Mouse (Mus musculus) A20 (cell line): Measurements from ENCODE around the gene Cirbp.
A peak's percentile ranks its signal among the peaks of the same experiment; 100 is the strongest.

Experiments used
- DNase-seq: peaks from one replicate; pipeline ENCODE4 v3.0.0-alpha.2; 2011; ENCODE audit warnings: low read depth, low spot score

Cirbp gene

DNA sequence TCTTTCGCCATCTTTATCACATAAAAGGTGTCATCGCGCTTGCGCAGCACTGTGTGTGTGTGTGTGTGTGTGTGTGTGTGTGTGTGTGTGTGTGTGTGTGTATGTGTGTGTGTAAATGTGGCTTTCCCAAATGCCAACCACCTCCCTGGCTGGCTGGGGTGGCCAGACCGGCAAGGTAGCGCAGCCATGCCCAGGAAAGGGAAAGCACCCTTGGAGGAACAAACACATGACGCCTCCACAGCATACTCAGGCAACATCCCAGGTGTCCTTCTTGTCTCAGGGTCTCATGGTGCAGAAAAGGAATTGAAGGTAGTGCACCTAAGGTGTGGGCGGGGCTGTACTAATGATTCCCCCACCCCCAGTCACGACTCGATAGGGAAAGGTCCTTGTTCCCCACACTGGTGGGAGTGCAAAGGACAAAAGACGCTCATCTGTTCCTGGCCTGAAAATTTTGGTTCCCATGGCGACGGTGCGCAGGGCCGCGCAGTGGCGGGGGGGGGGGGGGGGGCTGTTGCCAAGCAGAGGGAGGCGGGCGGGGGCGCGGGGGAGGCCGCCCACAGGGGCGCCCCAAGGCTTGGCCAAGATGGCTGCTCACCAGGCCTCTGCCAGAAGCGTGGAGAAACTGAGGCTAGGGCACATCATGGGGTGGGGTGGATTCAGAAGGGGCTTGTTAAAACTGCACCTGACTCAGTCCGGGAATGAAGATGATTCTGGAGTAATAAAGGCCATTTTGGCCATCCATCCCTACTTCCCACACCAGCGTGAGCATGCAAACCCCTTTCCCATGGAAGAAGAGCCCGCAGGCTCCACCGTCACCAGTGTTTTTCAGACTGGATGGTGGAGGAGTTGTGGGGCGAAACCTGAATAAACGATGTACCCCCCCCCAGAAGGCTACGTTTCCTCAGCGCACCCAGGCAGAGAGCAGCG is 27.9 kb upstream of the Cirbp start:
- DNase-seq, result no peak

DNA sequence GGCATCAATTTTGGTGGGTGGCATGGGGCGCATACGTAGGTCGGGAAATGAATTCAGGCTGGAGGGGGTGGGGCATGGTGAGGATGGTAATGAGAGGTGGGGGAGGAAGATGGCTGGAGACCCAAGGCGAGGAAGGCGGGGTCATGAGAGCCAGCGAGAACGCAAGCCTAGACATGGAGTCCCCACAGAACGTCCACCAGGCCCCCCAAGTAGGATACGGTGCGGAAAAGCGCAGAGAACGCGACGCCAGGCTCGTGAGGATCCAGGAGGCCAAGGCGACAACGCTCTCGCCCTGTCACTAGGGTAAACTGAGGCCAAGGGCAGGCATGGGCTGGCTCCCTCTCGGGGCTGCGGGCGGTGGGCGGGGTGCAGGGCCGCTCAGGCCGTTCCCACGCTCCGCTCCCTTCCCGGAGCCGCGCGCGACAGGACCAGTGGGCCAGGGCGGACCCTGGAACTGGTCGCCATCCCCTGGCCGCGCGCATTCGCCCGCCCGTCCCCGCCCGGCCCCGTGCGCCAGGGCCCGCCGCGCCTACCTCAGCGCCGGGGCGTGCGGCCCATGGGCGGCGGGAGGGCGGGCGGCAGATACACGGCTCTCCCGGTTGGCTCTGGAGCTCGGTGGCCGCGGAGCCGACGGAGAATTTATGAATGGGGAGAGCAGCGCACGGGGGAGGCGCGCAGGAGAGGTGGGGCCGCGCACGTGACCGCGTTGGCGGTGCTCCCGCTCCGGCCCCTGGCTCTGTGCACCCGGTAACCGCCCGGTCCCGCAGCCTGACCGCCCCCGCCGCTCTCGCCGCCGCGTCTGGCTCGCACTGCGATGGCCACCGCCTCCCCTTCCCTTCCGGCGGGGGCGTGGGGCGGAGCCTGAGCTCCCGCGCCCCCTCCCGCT is 27.0 kb upstream of the Cirbp start, which contains the start of gene Atp5d:
Gene Atp5d (plus strand): TSS at position 80 of the 886 bp plus-strand sequence.
- peak; percentile 35 for DNase-seq

- peak; percentile 91 for DNase-seq
Measured at GRCm38 (mm10) chr10:80139439-80139775, 26.4 kb upstream of the Cirbp start.

- DNase-seq, result no peak
Measured at GRCm38 (mm10) chr10:80139975-80140665, 25.7 kb upstream of the Cirbp start.

DNA sequence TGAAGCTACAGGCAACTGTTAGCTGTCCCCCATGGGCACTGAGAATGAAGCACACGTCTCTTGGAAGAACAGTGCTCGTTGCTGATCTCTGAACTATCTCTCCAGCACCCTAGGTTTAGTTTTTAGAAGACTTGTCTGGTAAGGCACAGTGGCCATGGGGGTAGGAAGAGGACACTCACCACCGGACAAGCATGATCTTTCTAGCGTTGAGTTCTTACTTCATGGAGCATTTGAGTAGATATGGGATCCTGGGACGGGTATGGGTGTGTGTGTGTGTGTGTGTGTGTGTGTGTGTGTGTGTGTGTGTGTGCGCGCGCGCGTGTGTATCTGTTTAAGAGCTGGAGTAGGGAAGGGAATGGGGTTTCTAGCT is 25.1 kb upstream of the Cirbp start, which contains the start of gene Cbarp:
Gene Cbarp (minus strand): TSS at position 170 of the 370 bp plus-strand sequence.
- DNase-seq, result no peak

DNA sequence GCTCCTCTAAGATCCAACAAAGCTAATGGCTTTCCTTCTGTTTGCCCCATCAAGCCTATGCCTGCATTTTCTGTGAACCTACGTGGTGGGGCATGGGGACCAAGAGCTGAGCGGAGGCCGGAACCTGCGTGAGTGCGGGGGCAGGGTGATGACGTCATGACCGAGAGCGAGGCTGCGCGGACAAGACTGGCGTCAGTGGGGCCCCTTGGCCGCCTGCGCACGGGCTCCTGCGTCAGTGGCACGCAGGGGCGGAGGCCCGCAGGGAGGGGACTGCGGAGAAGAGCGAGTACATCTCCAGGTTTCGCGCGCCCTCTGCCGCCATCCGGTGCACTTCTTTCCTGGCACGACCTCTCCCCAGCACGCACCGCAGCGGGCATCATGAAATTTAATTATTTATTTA is 24.5 kb upstream of the Cirbp start:
- peak; percentile 99 for DNase-seq

GRCm38 (mm10) chr10:80141786-80142529 is 23.8 kb upstream of the Cirbp start:
- peak; percentile 98 for DNase-seq

DNA sequence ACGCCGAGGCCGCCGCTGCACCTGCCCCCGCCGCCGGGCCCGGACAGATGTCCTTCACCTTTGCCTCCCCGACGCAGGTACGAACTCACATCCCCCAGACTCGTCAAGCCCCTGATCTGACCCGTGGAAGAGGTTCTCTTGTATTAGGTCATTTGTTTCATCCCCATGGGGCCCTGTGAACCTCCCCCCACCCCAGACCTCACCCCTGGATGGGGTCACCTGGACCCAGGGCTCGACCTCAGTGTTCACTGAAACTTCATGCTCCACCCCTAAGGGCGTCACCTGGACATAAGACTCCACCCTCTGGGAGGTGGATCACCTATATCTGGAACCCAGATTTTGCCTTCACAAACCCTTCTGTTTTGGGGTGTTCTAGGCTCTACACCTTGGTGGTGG is 23.3 kb upstream of the Cirbp start:
- no peak for DNase-seq

DNA sequence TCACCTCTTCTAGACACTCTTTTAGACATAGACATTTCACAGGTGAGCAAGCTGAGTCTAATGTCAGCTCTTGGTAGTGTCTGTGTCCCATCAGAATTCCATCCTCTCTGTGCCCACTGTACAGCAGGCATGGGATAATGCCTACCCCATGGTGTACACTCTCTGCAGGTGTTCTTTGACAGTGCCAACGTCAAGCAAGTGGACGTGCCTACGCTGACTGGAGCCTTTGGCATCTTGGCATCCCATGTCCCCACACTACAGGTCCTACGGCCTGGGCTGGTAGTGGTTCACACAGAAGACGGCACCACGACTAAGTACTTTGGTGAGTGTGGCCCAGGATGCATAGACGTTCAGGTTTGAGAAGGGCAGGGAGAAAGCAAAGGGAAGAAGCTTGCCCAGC is 22.1 kb upstream of the Cirbp start:
- DNase-seq, result no peak

DNA sequence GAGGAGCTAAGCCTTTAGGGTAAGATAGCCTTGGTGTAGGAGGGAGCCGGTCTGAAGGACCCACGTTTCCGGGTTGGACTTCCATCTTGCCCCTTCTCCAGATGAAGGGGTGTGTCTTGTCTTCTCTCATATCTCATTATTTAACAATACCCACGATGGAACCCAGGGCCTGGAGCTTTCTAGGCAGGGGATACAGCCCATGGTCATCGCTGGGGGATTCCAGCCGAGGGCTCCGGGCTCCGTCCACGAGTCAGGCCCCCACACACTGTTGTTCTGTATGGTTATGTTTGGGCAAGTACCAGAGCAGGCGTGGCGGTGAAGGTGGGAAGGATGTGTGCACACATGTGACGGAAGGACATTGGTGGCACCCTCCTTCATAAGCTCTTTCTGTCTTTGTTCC is 21.6 kb upstream of the Cirbp start:
- DNase-seq, result no peak

- DNase-seq, result peak; percentile 55
Measured at GRCm38 (mm10) chr10:80144864-80145838, 20.6 kb upstream of the Cirbp start.

GRCm38 (mm10) chr10:80145896-80146295 is 19.9 kb upstream of the Cirbp start:
- no peak for DNase-seq

- no peak for DNase-seq
Measured at GRCm38 (mm10) chr10:80146568-80147011, 19.2 kb upstream of the Cirbp start.

- no peak for DNase-seq
Measured at GRCm38 (mm10) chr10:80147146-80147718, 18.6 kb upstream of the Cirbp start.

DNA sequence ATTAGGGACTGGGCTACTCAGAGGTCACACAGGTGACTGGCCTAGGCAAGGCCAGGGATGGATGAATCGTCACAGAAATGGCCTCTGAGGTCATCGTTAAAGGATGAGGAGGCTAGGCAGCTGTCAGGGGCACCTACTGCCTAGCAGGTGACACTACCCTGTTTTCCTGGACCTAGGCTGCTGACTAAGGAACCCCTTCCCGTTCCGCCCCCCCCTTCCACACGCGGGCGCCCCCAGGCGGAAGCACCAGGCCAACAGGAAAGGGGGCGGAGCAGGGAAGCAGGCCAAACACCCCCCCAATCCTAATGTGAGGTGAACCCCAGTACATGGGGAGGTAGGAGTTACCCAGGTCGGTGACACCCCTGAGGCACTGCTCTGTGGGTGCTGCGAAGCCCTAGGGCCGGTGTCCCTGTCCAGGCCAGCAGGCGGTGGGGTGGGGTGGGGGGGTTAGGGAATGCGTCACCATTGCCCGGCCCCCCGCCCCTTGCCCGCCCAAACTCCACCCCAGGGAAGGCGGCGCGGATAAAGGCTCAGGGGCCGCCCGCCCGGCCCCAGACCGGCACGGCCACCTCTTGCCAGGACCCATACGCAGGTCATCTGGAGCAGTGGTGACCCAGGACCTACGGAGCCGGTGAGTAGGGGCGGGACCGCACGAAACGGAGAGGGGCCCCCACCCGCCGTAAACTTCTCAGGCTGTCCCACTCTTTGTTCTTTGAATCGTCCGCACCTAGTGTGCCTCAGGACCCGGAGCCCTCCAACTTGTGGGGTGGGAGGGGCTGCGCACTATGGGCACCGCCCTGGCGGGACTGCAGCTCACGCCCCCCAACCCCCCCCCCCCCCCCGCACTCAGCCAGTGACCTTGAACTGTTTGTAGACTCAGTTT is 17.8 kb upstream of the Cirbp start, which contains the start of gene Midn:
Gene Midn (plus strand): TSS at position 554 of the 883 bp plus-strand sequence.
- DNase-seq, result peak; percentile 91

DNA sequence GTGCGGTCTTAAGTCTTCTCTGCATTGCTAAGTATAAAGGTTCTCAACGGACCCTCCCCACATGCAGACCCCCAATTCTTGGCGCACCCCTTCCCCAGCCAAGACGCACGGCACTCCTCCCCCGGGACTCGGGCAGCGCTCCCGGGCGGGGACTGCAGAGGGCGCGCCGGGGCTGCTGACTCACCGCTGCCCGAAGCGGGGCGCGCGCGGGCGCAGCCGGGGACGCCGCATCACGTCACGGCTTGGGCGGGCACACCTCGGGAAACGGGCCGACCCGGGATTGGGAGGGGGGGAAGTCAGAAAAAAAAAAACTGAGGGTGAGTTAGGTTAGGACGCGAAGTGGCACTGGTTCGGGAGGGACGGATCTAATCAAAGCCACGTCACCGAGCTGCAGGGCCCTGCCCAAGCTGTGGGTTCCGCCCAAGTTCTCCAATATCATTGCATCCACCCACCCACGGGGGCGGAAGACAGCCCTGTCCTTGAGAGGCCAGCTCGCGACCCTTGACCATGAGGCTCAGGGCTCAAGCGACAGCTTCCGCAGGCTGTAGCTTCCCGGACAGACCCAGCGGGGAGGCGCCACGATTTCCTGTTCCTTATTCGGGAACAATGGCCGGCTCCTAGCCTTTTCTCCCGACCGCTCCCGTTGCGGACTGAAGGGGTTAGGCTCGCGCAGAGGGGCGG is 17.0 kb upstream of the Cirbp start:
- peak; percentile 96 for DNase-seq

DNA sequence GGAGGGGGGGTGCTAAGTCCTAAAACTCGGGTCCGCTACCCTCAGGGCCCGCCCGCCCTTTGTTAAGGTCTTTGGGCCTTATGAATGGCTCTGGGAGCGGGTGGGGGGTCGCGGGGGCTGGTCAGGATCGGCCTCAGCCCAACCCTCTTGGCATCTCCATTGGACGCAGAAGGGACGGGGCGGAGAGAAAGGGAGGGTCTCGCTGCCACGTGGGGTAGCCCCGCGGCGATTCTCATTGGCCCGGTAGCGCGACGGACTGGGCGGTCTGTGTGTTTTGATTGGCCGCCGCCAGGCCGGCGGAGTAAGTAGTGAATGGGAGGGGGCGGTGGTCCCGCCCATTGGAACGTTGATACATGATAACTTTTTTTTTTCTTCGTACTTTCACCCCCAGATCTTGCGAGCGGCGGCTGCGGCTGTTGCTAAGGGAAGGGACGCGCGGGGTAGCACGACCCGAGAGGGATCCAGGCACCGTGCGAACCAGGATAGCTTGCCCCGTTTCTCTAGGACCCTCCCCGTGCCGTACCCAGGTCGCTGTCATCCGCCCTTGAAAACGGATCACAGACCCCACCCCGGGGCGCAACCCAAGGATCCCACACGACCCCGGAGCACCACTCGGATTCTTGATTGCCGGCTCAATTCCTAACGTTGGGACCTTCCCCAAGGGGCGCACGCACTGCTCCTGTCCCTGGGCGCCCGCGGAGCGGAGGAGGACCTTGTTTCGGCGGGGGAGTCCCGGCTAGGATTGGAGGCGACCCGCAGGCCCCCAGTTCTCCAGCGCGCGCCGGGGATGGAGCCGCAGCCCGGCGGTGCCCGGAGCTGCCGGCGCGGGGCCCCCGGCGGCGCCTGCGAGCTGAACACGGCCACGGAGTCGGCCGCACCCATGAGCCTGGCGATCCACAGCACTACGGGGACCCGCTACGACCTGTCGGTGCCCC is 16.2 kb upstream of the Cirbp start:
- DNase-seq, result peak; percentile 99
